Mouse (Mus musculus): ENCODE measurements around the gene Nln. TPM values are rescaled to one million over a fixed set of nuclear protein-coding genes. Genes with fewer than 3 reads are reported as not detected.
A peak's percentile ranks its signal among the peaks of the same experiment; 100 is the strongest.

Gene Nln
- polyA plus RNA-seq, 1 experiment from 2014 or later, result 21.5 TPM

DNA sequence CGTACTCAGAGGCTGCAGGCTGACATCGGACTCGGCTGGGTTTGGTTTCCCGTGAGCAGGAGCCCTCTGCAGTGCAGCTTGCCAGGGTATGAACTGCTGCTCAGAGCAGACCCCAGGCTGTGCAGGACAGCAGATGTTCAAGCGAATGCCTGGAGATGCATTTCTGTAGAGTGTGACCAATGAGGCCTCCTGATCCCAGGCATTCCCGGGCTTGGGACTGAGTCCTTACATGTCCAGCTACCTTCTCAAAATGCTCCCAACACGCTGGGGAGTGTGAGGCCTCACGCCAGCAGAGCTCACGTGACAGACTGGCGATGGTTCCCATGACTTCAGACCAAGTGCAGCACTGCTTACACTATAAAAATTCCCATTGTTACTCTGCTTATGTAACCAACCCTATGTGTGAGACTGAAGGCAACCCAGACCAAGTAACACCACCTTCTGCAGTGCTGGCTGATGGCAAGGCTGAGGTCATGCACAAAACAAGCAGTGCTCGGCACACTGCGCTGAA is 77.5 kb downstream of the Nln start:
- peaks cover 16% of the 10 kb centered on the region for H3K4me1 ChIP-seq (ENCODE audit: control insufficient read depth, insufficient read depth, low read length)
- H3K4me3 ChIP-seq (ENCODE audit: low read length), result no peak overlapping the region
- WGBS, result 75% methylated on average over 12 of the region's 12 CpGs
- H3K36me3 ChIP-seq (ENCODE audit: control insufficient read depth, insufficient read depth, low read length), result no peaks in the 10 kb centered on the region
- ATAC-seq (ENCODE audit: low FRiP score, low TSS enrichment), result no peak
- H3K9ac ChIP-seq (ENCODE audit: low read depth, low read length), result no peak overlapping the region
- no peaks in the 10 kb centered on the region for H3K9me3 ChIP-seq (ENCODE audit: control insufficient read depth, low read length)
- H3K27me3 ChIP-seq (ENCODE audit: control insufficient read depth, insufficient read depth, low read length), result no peaks in the 10 kb centered on the region
- no peak overlapping the region for H3K27ac ChIP-seq (ENCODE audit: low read depth, low read length)
- no peak overlapping the region for H3K4me2 ChIP-seq (replicated peaks; ENCODE audit: low read depth, low read length)

DNA sequence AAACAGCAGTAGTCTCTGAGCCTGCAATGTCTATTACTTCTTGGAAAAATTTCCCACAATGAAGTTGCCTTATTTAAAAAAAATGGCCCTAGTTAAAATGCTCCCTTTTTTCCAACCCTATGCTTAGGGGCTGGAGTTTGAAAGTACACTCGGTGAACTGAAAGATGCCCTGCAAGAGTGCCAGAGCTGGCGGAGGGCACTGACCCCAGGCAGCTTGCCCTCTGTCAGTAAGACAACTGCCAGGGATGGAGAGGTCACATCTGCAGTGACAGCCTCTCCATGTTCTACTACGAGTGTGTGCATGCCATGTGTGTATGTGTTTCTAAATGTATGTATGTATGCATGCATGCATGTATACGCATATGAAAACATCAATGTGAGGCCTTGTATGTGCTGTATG is 78.5 kb downstream of the Nln start:
- no peaks in the 10 kb centered on the region for H3K27me3 ChIP-seq (ENCODE audit: control insufficient read depth, insufficient read depth, low read length)
- WGBS, result 87% methylated on average over 4 of the region's 4 CpGs
- H3K4me2 ChIP-seq (replicated peaks; ENCODE audit: low read depth, low read length), result no peak overlapping the region
- no peaks in the 10 kb centered on the region for H3K9me3 ChIP-seq (ENCODE audit: control insufficient read depth, low read length)
- ATAC-seq (ENCODE audit: low FRiP score, low TSS enrichment), result no peak
- peaks cover 9% of the 10 kb centered on the region; the same call in 1 of the 2 replicates for H3K4me1 ChIP-seq (ENCODE audit: control insufficient read depth, insufficient read depth, low read length)
- H3K36me3 ChIP-seq (ENCODE audit: control insufficient read depth, insufficient read depth, low read length), result no peaks in the 10 kb centered on the region
- H3K9ac ChIP-seq (ENCODE audit: low read depth, low read length), result no peak overlapping the region
- H3K4me3 ChIP-seq (ENCODE audit: low read length), result no peak overlapping the region
- no peak overlapping the region for H3K27ac ChIP-seq (ENCODE audit: low read depth, low read length)

DNA sequence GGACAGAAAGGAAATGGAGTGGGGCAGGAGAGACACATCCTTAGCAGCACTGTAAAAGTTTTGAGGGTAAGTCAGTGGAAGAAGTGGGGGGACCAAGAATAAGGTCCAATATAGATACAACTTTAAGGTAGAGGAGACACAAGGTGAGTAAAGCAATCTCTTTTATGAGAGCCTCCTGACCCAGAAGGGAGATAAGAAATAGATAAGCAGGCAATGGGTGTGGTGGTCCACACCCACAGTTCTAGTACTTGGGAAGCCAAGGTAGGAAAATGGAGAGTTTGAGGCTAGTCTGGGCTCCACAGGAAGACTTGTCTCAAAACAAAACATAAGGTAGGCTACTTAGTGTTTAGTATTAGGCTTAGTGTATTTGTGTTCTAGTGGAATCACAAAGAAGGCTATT is 79.9 kb downstream of the Nln start:
- Histone ChIP-seq H3K27me3 (ENCODE audit: control insufficient read depth, insufficient read depth, low read length) (no peaks in the 10 kb centered on the region), H3K36me3 (ENCODE audit: control insufficient read depth, insufficient read depth, low read length) (no peaks in the 10 kb centered on the region), H3K4me3 (ENCODE audit: low read length) (no peak overlapping the region), H3K27ac (ENCODE audit: low read depth, low read length) (no peak overlapping the region), H3K4me2 (replicated peaks; ENCODE audit: low read depth, low read length) (no peak overlapping the region), H3K9ac (ENCODE audit: low read depth, low read length) (no peak overlapping the region), H3K4me1 (ENCODE audit: control insufficient read depth, insufficient read depth, low read length) (peaks cover 9% of the 10 kb centered on the region), H3K9me3 (ENCODE audit: control insufficient read depth, low read length) (no peaks in the 10 kb centered on the region)
- ATAC-seq (ENCODE audit: low FRiP score, low TSS enrichment), result no peak

DNA sequence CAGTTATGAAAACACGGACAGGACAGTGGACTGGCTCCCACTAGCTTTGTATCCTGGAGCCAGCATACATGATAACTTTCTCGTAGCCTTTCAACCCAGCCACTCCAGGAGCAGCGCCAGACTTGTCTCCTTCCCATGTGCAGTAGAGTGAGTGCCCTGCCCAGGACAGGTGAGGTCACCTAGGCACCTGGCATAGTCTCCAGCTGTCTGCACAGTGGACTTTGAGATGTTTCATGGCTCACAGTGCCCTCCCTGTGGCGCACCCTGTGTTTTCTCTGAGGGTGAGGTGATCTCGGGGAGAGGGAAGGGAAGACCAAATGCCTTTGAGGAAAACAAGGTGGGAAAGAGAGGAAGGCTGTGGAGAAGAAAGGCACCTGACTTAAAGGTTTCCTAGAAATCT is 80.3 kb downstream of the Nln start:
- H3K4me1 ChIP-seq (ENCODE audit: control insufficient read depth, insufficient read depth, low read length), result peaks cover 12% of the 10 kb centered on the region

DNA sequence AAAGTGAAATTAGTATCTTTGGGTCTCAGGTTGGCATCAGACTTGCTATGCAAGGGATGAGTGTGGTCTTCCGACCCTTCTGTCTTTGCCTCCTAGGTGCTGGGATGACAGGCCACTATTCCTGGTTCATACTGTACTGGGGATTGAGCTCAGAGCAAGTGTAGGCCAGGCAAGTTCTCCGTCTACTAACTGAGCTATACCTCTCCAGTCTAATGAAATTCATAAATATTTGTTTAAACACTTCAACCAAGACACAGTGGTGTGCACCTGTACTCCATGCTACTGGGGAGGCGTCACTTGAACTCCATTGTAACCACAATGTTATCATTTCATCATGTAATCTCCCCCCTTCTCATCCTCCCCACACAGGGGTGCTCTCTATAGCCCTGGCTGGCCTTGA is 82.9 kb downstream of the Nln start:
- no peak for ATAC-seq (ENCODE audit: low FRiP score, low TSS enrichment)
- Histone ChIP-seq H3K36me3 (ENCODE audit: control insufficient read depth, insufficient read depth, low read length) (no peaks in the 10 kb centered on the region), H3K4me2 (replicated peaks; ENCODE audit: low read depth, low read length) (no peak overlapping the region), H3K27ac (ENCODE audit: low read depth, low read length) (no peak overlapping the region), H3K4me3 (ENCODE audit: low read length) (no peak overlapping the region), H3K9me3 (ENCODE audit: control insufficient read depth, low read length) (no peaks in the 10 kb centered on the region), H3K27me3 (ENCODE audit: control insufficient read depth, insufficient read depth, low read length) (no peaks in the 10 kb centered on the region), H3K4me1 (ENCODE audit: control insufficient read depth, insufficient read depth, low read length) (peaks cover 16% of the 10 kb centered on the region), H3K9ac (ENCODE audit: low read depth, low read length) (no peak overlapping the region)
- 79% methylated on average over 3 of the region's 3 CpGs for WGBS

More for the DNA sequence above, 80.3 kb downstream of the Nln start:
- no peaks in the 10 kb centered on the region for H3K27me3 ChIP-seq (ENCODE audit: control insufficient read depth, insufficient read depth, low read length)
- 87% methylated on average over 5 of the region's 5 CpGs for WGBS
- no peaks in the 10 kb centered on the region for H3K36me3 ChIP-seq (ENCODE audit: control insufficient read depth, insufficient read depth, low read length)
- no peak overlapping the region for H3K4me2 ChIP-seq (replicated peaks; ENCODE audit: low read depth, low read length)
- H3K27ac ChIP-seq (ENCODE audit: low read depth, low read length), result no peak overlapping the region
- no peak overlapping the region for H3K4me3 ChIP-seq (ENCODE audit: low read length)
- ATAC-seq (ENCODE audit: low FRiP score, low TSS enrichment), result no peak
- H3K9me3 ChIP-seq (ENCODE audit: control insufficient read depth, low read length), result no peaks in the 10 kb centered on the region
- no peak overlapping the region for H3K9ac ChIP-seq (ENCODE audit: low read depth, low read length)

DNA sequence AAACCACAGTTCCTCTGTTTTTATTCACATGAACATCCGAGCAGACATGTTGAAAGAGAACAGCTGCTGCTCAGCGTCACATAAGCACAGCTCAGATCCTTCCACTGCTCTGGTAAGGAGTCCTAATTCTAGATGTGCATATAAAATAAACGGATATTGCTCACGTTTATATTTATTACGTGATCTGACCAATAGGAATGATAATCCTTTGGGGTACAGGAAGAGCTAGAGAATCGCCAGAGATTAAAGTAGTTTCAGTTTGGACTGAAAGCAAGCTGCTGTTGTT is 83.8 kb downstream of the Nln start:
- WGBS, result 52% methylated on average over 6 of the region's 6 CpGs
- ATAC-seq (ENCODE audit: low FRiP score, low TSS enrichment), result peak; percentile 68; the same call in 1 of the 2 replicates
- H3K27ac ChIP-seq (ENCODE audit: low read depth, low read length), result peak overlapping the region; percentile 84

DNA sequence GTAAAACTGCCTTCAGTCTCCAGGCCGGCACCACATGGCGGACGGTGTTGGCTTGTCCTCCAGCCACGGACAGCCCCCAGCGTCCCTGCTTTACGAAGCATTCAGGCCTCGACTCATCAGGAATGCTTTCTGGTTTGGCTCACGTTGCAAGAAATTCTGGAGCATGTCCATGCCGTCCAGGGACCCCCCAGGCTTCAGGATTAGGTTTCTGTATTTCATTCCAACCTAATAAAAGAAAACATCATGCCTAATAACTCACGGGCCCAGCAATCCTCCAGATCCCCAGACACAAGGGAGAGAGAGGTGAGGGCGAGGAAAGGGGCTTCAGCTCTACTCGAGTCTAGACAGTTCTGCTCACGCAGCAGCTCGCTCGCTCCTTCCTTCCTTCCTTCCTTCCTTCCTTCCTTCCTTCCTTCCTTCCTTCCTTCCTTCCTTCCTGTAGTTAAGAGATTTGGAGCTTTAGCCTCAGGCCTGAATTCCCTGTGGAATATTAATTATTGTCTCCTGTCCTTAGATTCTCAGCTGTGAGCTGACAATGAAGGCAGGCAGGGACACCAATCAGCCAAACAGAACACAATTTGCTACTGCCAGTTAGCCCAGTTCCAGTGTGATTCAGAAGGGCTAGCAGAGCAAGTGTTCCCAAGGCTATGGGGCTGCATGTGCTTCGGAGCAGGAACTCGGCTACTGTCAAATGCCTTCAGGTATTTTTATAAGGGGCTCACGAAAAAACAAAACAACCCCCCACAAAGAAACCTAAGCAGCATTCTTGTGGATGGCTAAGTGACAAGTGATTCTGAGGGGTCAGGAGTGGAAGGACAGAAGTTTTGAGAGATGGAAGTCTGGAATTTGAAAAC is 84.3 kb downstream of the Nln start:
- Histone ChIP-seq H3K9me3 (ENCODE audit: control insufficient read depth, low read length) (no peaks in the 10 kb centered on the region), H3K27ac (ENCODE audit: low read depth, low read length) (peak overlapping the region; percentile 84), H3K9ac (ENCODE audit: low read depth, low read length) (no peak overlapping the region), H3K4me2 (replicated peaks; ENCODE audit: low read depth, low read length) (no peak overlapping the region), H3K4me3 (ENCODE audit: low read length) (no peak overlapping the region), H3K36me3 (ENCODE audit: control insufficient read depth, insufficient read depth, low read length) (no peaks in the 10 kb centered on the region), H3K27me3 (ENCODE audit: control insufficient read depth, insufficient read depth, low read length) (no peaks in the 10 kb centered on the region), H3K4me1 (ENCODE audit: control insufficient read depth, insufficient read depth, low read length) (peaks cover 16% of the 10 kb centered on the region)
- WGBS, result 27% methylated on average over 18 of the region's 18 CpGs
- ATAC-seq (ENCODE audit: low FRiP score, low TSS enrichment), result peak; percentile 73; the same call in 1 of the 2 replicates

More for the DNA sequence above, 83.8 kb downstream of the Nln start:
- H3K9me3 ChIP-seq (ENCODE audit: control insufficient read depth, low read length), result no peaks in the 10 kb centered on the region
- H3K4me1 ChIP-seq (ENCODE audit: control insufficient read depth, insufficient read depth, low read length), result peaks cover 16% of the 10 kb centered on the region
- H3K4me2 ChIP-seq (replicated peaks; ENCODE audit: low read depth, low read length), result no peak overlapping the region
- no peaks in the 10 kb centered on the region for H3K27me3 ChIP-seq (ENCODE audit: control insufficient read depth, insufficient read depth, low read length)
- no peak overlapping the region for H3K9ac ChIP-seq (ENCODE audit: low read depth, low read length)
- no peak overlapping the region for H3K4me3 ChIP-seq (ENCODE audit: low read length)
- H3K36me3 ChIP-seq (ENCODE audit: control insufficient read depth, insufficient read depth, low read length), result no peaks in the 10 kb centered on the region

DNA sequence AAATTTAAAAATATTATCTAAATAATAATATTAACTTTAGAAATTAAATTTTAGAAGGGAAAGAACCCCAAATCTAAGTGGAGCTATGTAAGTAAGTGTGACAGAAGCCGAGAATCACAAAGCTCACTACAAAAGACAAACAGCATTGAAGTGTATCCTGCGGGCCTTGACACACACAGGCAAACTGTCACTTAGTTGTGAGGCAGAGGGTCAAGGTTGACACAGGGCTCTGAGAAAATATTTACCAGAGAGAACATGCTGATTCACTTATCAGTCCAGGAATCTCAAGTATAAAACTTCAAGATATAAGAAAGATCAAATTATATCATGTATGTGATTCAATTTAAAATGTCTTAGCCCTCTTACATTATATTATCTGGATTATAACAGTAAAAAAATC is 85.1 kb downstream of the Nln start:
- H3K4me3 ChIP-seq (ENCODE audit: low read length), result no peak overlapping the region
- H3K9ac ChIP-seq (ENCODE audit: low read depth, low read length), result no peak overlapping the region
- no peaks in the 10 kb centered on the region for H3K36me3 ChIP-seq (ENCODE audit: control insufficient read depth, insufficient read depth, low read length)
- ATAC-seq (ENCODE audit: low FRiP score, low TSS enrichment), result no peak
- H3K4me2 ChIP-seq (replicated peaks; ENCODE audit: low read depth, low read length), result no peak overlapping the region
- no peak overlapping the region for H3K27ac ChIP-seq (ENCODE audit: low read depth, low read length)
- no peaks in the 10 kb centered on the region for H3K9me3 ChIP-seq (ENCODE audit: control insufficient read depth, low read length)
- 54% methylated on average over 2 of the region's 2 CpGs for WGBS
- H3K4me1 ChIP-seq (ENCODE audit: control insufficient read depth, insufficient read depth, low read length), result peaks cover 16% of the 10 kb centered on the region
- H3K27me3 ChIP-seq (ENCODE audit: control insufficient read depth, insufficient read depth, low read length), result no peaks in the 10 kb centered on the region

DNA sequence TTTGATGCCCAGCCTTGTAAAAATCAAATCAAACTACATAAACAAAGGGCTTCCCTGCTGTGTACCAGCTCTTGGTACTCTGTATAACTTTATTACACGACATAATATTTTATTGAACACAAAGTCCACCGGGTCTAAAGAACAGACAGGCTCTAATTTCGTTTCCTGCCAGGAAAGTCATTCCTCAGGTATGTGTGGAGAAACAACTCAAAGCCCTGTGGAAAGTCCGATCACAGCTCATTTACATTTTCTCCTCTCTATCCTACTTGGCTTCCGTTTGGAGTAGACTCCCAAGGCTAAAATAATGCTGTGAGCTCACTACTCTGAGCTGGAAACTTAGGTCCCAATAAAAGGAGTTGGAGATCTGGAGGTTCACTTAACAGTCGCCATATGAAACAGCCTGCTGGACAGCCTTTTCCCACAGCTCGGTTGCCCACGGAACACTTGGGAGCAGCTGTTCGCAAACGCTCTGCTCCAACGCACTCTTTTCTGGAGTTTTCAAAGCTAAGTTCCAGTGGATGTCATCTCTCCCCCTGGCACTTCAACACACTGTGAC is 86.0 kb downstream of the Nln start:
- H3K27ac ChIP-seq (ENCODE audit: low read depth, low read length), result no peak overlapping the region
- no peak overlapping the region for H3K9ac ChIP-seq (ENCODE audit: low read depth, low read length)
- no peaks in the 10 kb centered on the region for H3K27me3 ChIP-seq (ENCODE audit: control insufficient read depth, insufficient read depth, low read length)
- H3K4me1 ChIP-seq (ENCODE audit: control insufficient read depth, insufficient read depth, low read length), result peaks cover 16% of the 10 kb centered on the region
- WGBS, result 45% methylated on average over 11 of the region's 11 CpGs
- no peak overlapping the region for H3K4me3 ChIP-seq (ENCODE audit: low read length)
- no peak for ATAC-seq (ENCODE audit: low FRiP score, low TSS enrichment)
- no peak overlapping the region for H3K4me2 ChIP-seq (replicated peaks; ENCODE audit: low read depth, low read length)
- no peaks in the 10 kb centered on the region for H3K9me3 ChIP-seq (ENCODE audit: control insufficient read depth, low read length)
- H3K36me3 ChIP-seq (ENCODE audit: control insufficient read depth, insufficient read depth, low read length), result no peaks in the 10 kb centered on the region
